Mouse (Mus musculus) cerebellum, adult 2 months (tissue): ENCODE measurements around the gene Cnbp.

Experiments used
- CTCF ChIP-seq: fragments of 200-500 bp; IDR thresholded peaks from 2 replicates; pipeline ENCODE4 v1.5.1; 2011; ENCODE audit warnings: low read depth, mild to moderate bottlenecking, control low read depth, low read length, moderate library complexity, borderline replicate concordance; ENCODE audit not compliant: insufficient read depth
- POLR2A ChIP-seq: fragments of 200-500 bp; IDR thresholded peaks from 2 replicates; pipeline ENCODE4 v1.6.1; 2011; ENCODE audit warnings: low read length, control low read depth, borderline replicate concordance; ENCODE audit not compliant: insufficient read depth

GRCm38 (mm10) chr6:87842254-87842653 lies 8.7 kb downstream of the Cnbp start:
- TF ChIP-seq CTCF (no peak), POLR2A (no peak)
